Mouse (Mus musculus): Measurements from ENCODE around the gene Cdk9. TPM values are rescaled to one million over a fixed set of nuclear protein-coding genes. Genes with fewer than 3 reads are reported as not detected.

Cdk9 gene
- total RNA-seq, 4 experiments from 2014 or later = 80.8 to 110 (median 92.1) TPM

DNA sequence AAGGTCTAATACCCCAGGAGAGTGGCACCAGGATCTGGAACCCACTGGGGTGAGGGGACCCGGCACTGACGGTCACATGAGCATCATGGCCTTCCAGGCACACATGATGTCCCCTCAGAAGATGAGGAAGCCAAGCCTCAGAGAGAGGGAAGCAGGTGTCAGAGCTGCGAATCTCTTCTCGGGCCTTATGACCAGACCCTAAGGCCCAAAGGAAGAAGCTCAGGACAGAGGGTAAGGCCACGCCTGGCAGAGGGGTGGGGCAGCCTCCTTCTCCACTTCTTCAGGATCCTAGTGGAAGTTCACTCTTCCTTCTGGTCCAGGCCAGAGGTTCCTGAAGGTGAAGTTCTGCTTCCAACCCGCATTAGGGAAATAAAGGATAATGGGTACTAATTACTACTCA lies 19.8 kb upstream of the Cdk9 start:
- DNase-seq = no peak

DNA sequence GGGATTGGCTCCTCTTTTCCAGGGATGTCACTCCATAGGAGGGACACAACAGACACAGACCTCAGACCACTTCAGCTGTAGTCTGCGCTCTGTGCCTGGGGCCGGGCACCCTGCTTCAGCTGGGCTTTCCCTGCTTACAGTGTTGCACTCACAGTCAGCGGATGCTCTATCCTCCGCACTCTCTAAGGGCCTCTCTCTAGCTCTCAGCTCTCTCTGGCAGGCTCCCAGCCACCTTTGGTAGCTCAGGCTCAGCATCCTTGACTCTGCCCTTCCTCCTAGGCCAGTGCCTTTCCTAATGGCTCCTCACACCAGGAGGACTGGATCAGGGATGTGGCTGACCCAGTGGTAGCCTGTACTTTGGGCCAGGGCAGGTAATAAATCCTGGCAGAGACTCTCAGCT lies 19.0 kb upstream of the Cdk9 start:
- DNase-seq = no peak

DNA sequence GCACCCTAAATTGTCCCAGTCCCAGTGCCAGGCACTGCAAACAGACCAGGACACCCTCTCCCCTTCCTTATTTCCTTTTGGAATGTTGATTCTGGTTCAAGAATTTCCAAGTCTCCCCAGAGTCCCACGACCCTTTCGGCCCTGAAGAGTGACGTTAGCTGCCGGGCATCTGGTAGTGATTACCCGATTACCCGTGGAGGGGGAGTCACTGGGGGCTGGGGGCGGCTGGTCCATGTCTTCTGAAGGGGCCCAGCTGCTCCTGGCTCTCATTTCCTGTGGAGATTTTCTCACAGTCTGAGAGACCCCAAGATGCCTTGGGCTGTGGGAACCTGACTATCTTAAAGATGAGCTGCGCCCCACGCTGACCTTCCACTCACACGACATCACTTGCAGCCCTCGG lies 18.0 kb upstream of the Cdk9 start:
- DNase-seq = no peak

DNA sequence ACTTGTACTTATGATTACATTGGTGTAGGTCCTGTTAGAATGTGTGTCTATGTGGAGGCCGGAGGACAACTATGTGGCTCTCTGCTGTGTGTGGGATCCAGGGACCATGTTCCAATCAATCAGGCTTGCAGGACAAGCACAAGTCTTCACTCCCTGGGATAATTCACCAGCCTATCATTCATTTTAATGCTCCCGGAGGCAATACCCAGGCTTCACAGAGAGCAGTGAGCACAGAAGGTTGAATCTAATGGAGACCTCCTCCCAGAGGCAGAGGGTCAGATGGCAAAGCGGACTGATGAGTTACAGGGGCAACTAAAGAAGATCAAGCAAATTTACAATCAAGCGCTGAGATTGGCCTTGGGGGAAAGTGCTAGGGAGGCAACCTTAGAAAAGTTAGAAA lies 16.7 kb upstream of the Cdk9 start:
- DNase-seq = no peak

DNA sequence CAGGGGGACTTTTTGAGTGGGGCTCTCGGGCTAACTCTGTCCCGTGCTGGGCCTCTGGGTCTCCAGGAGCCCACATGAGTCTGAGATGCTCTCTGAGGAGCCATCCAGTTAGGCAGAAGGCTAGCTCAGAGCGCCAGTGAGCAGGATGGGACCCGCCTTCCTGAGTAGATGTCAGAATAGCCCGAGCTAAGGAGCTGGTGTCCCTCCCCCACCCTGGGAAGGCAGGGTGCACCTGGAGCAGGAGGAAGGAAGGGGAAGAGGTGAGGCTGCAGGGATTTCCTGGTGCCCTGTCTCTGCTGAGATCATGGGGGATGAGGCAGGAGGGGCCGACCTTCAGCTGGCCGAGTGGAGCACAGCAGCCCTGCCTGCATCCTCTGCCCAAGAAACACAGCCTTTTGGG lies 15.6 kb upstream of the Cdk9 start:
- peak; percentile 60 for DNase-seq

DNA sequence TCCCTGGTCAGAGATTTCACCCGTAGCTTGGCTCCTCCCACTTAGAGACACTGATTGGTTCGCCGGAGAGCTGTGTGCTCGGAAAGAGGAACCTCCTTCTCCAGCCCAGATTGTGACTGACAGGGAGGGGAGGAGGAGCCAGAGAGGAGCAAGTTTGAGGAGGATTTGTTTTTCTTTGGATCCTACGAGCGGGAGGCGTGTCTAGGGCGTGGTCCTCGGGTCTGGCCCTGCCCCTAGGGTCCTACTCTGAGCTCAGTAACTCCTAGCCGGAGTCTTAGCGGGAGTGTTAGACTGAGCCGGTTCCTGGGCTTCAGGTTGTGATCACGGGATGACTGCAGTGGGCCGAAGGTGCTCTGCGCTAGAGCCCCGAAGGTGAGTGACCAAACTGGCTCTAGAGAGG lies 14.6 kb upstream of the Cdk9 start:
- DNase-seq = peak; percentile 95

DNA sequence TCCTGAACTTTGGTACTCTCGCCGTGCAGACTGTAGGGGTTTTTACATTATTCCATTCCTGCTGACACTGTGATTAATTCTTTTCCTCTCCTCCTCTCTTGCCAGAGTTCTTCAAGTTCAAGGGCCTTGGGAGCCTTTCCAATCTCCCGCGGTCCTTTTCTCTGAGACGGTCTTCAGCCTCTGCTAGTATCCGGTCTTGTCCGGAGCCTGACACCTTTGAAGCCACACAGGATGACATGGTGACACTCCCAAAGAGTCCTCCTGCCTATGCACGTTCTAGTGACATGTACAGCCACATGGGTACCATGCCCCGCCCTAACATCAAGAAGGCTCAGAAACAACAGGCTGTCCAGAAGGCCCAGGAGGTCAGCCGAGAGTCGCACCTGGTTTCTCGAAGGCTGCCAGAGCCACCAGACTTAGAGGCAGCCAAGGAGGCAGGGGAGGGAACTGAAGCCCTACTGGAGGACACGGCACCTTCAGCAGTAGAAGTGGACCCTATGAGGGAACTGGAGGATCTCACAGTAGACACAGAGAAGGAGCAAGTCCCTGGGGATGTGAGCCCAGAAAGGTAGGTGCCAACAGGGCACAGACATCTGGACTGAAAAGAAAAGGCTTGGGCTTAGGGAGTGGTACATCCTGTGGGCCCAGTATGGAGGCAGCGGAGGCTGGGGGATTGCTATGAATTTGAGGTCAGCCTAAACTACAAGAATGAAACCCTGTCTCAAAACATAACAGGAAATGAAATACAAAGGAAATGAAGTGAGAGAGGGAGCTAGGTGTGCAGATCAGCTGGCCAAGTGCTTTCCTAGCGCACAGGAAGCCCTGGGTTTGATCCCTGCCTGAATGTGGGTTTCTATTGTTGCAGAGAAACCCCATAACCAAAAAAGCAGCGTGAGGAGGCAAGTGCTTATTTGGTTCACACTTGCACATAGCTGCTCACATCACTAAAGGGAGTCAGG lies 12.2 kb upstream of the Cdk9 start:
- no peak for DNase-seq

DNA sequence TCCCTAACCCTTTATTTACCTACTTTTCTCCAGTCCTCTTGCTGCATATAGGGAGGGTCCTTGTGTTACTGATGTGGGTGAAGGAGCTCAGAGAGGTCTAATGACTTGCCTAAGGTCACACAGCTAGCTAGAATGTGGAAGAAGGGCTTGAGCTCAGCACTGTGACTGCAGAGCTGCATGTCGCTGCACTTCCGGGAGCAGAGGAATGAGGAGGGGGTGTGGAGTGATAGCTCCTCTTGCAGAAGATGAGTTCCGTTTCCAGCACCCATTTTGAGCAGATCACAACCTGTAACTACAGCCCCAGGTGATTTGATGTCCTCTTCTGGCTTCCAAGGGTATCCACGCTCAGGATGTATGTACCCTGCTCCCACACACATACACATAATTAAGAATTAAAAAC lies 11.3 kb upstream of the Cdk9 start:
- DNase-seq = no peak

DNA sequence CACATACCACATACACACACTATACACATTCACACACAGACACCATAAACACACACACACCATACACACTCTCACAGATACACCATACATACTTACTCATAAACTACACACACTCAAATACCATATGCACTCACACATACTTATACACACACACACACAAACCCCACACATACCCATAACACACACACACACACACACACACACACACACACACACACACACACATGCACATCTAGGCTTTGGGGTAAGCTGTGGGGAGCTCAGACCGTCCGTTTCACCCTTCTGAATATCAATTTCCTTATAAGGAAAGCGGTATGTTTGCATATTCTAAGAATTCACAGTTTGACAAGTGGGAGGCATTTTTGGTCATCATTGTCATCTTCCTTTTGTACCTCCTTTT lies 9.7 kb upstream of the Cdk9 start:
- DNase-seq = no peak

DNA sequence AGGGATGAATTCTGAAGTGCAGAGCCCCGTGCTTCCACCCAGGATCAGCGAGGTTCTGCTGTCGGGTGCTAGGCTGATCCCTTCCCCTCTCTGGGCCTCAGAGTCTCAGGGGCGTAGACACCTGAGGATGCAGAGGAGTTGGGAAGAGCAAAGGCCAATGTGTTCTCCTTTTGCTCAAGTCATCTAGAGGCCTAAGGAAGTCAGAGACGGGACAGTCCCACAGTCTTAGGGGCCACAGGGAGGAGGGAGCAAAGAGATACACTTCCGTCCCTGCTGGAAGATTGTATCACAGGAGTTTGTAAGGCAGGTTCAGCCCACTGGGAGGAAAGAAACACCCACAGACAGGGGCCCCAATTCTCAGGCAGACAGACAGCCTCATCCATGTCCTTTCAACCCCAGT lies 9.2 kb upstream of the Cdk9 start:
- DNase-seq = no peak

DNA sequence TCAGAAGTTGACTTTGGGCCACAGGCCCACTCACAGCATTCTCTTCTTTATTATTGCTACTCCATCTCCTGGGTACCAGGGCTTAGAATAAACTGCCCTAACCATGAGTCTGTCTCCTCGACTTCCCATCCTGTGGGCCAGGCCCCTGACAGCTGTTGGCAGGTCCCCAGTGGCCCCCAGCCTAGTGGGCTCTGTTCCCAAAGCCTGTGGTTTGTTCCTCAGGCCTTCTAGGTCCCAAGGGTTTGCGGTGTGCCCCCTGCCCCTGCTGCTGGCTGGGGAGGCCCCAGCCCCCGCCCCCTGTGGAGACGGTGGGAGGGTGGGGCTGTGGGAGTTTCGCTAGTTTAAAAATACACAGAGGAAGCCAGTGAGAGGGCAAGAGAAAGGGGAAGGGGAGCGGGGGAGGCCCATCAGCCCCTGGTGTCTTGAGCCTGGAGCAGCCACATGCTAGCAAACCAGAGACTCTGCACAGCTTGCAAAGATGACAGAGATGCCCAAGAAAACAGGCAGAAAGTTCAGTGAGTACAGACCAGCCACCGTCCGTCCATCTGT lies 7.9 kb upstream of the Cdk9 start, which contains the start of gene Sh2d3c:
Gene Sh2d3c, plus strand, starts transcription at position 375 of the 549 bp plus-strand sequence.
- no peak for DNase-seq

DNA sequence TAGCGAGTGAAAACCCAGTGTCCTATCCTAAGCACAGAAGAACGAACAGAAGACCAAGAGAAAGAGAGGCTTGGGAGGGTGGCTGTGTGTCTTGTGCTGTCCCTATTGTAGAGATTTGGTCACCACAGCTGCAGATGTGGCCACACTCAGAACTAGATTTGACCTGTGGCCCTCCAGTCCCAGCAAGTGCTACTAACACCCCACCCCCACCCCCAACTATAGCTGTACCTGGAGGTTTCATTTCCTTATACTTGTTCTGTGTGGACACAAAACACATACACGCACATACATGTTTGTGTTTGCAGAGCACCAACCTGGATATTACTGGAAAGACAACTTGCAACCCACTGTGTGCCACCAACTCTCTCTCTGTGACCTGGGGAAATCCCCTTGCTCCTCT lies 7.2 kb upstream of the Cdk9 start:
- DNase-seq = no peak

DNA sequence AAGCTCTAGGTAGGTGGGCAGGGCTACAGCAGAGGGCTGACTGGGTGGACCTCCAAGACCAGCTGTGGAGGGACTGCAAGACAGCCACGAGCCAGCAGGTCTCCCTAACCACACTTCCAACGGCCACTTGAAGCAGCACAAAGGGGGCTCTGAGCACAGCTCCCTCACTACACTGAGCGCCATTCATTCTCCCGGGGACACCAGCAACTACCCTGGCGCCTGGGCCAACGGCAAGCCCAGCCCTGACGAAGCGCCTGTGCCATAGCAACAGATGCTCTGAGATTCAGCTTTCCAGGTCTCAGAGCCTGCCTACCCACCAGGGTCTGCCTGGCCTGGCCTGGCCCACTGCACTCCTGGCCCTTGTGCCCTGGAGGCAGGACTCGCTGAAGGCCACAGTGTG lies 5.9 kb upstream of the Cdk9 start:
- no peak for DNase-seq

DNA sequence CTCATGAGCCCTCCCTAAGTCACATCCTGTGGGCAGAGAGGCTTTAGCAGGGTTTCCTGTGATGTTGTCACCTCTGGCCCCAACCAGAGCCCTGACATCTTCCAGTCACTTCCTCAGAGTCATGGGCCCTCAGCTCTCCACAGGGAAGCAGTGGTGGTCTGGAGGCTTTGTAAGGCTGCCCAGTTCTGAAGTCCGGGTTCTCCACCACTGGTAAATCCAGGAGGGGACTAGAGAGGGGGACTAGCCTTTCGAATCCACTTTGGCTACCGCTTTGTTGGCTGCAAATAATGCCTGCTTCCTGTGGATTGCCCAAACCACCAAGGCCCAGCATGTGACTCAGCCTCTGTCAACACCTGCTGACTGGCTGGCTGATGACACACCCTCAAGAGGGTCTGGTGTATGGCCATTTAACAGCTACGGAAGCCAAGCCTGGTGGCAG lies 2.1 kb upstream of the Cdk9 start:
- DNase-seq = no peak

DNA sequence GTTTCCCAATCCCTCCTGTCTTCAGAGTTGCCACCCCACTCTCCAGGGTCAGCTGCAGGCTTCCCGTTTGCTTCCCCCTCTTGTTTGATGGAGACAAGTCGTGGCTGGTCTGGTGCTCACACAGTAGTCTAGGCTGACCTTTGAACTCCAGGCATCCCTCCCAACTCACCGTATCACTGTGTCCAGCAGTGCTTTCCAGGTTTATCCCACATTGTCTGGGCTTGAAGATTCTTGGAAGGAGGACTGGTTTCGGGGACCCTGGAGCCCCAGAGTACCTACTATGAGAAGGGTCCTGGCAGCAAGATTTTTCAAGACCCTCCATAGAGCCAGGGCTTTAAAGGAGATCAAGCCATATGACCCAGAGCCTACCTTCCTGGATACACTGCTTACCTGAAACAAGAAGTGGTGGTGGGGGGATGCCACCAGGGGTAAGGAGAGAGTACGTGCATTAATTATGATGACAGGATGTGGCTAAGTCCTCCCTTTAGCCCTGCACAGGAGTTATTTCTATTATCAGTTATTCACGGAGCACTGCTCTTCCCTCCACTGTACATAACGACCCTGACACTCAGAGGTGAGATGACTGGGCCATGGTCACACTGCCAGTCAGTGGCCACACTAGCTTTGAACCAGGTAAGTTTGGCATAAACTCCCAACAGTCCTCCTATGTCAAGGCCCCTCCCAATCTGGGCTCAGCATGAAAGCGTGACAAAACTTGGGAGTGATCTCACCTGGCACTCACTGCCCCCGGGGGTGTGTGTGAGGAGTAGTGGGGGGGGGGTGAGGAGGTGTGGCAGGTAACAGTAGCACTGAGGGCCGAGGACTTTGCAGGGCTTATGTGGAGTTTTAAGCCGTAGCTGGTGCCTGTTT lies 1.5 kb upstream of the Cdk9 start:
- no peak for DNase-seq

DNA sequence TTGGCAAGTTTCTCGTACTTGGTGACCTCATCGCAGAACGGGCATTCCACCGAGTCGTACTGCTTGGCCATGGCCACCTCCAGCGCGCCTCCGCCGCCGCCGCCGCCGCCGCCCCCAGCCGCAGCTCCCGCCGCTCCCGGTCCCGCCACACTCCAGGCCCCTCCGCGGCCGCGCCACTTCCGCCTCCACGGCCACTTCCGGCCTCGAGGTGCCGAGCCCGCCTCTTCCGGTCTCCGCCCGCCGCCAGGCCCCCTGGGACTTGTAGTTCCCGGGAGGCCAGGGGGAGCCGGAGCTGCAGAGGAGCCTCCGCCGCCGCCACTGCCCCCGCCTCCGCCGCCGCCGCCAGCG lies 316 bp downstream of the Cdk9 start:
- peak; percentile 90 for DNase-seq

DNA sequence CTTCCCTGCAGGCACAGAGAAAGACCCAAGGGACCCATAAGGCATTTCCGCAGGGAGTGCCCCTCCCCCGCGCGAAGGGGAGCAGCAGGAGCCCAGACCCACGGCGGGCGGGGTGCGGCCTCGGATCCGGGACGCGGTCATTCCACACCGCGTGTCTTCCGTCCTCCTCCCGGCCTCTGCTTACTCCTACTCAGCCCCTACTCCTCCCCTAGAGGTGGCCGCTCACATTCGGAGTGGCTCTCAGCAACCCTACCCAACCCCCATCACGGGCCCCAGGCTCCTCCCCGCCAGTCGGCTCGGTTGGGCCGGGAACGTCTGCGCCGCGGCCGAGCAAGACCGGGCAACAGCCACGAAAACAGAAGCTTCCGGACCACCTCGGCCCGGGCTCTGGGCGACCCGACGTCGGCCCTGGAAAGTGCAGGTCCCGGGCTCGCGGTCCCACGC lies 746 bp downstream of the Cdk9 start:
- DNase-seq = peak; percentile 72

DNA sequence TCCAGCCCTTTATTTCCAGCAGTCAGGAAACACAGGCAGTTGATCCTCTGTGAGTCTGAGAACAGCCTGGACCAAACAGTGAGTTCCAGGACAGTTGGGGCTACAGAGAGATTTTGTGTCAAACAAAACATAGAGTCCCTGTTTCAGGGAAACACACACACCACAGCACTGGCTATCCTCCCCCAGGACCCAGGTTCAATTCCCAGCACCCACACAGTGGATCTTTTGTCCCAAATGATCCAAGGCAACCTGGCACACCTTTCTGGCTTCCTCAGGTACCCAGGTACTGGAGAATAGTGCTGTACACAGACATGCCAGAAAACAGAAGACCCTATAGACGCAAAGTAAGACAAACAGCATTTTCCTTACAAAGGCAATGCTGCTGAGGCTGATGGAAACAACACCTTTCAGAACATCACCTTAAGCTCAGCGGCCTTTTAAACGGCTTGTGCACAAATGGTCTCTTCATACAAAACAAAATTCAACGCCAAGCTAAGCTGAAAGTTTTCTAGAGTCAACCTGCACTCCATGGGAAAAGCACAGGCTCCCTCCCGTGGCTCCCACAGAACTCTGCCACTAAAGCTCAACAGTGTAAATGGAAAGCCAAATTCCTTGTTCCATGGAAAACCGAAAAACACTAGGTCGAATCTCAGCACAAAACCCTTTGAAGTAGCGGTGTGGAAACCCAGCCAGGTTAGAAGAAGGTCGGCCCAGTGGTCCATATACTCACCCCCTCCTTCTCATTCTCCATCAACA lies 1.4 kb downstream of the Cdk9 start:
- no peak for DNase-seq

DNA sequence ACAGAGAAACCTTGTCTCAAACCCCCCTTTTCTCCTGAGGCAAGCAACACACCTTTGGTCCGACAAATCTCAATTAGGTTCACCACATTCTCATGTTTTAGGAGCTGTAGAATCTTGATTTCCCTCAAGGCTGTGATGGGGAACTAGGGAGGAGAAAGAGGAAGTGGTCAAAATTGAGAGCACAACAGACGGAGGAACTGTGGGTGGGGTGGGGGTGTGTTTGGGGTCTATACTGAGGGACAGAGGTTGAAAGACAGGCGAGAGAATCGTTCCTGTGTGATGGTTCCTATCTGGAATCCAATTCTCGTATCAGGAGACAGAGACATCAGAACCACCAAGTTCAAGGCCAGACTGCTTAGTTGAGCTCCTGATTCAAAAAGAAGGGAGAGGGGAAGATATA lies 2.5 kb downstream of the Cdk9 start:
- DNase-seq = no peak

DNA sequence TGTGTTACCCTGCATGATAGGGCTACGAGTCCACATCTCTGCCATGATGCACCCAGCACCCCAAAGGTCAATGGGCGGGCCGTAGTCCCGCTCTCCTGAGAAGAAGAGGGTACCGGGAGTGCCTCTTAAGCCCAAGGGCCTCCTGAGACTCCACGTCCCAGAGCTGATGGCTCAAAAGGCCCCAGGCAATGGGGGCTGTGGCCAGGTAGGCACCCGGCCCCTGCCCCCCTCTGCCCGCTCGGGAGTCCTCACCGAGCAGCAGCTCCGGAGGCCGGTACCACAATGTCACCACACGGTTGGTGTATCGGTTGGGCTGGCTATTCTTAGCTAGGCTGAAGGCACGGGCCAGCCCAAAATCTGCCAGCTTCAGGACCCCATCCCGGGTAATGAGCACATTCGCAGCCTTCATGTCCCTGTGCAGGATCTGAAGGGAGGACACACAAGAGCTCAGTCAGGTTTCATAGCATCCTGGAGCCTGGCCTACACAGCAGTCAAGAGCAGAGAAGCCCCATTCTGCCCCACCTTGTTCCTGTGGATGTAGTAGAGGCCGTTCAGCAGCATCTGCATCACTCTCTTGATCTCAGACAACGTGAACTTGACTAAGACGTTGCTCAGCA lies 3.2 kb downstream of the Cdk9 start:
- no peak for DNase-seq

DNA sequence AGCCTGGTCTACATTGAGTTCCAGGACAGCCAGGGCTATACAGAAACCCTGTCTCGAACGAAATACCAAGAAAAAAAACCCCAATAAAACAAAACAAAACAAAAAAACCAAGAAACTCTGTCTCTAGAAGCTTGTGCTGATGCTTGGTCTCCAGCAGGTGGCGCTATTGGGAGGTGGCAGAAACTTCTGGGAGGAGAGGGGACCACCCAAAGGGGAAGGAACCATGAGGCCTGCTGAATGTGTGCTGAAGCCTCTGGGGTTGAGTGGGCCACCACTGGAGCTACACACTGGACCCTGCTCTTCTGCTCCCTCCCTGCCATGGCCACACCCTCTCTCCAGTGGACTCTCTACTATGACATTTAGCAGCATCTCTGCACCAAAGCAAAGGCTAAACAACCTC lies 4.2 kb downstream of the Cdk9 start:
- no peak for DNase-seq

DNA sequence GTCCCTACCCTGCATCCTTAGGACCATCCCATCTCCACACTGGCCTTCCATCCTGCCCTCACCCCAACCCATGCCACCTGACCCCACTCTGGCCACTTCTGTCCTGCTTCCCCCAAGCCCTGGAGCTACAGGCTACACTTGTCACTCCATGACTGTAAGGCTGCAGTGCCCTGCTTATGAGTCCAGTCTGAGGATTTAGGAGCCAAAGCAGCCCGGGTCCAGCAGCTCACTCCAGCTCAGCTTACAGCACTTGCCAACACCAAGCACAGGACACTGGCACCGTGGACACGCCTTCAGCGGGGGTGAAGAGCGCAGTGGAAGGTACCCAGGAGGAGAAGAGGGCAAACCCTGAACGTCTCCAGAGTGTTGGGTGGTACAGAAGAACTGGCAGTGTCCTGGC lies 5.9 kb downstream of the Cdk9 start:
- DNase-seq = no peak
